Comparison of ENCODE assay signal across 9 mouse cellular contexts in the genomic region with DNA sequence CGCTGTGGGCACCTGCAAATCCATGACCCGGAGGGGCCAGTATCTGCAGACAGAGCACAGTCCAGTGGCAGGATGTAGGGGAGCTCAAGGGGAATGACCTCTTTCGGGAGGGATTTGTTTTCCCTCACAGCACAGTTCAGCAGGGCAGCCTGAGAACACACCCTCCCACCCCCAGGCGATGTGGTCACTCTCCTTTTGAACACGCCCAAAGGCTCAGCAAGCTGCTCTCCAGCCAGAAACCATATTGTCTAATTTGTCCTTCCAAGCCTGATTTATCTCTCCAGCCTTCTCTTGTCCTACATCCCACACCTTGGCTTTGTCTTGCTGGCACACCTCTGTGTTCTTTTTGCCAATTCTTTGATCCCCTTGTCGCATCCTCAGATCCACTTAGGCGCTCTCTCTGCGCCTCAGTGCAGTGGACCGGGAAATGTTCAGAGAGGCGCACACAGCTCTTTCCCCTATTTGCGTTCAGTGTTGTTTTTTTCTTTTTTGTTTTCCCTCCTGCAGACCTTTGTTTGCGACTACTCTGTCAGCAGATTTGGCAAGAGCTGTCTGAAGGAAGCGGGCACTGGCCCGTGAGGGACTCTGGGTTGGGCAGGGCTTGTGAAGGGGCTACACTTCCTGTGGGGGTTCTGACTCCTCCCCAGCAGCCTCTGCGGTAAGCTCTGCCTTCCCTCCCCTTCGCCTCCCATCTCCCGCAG. TPM values are rescaled to one million over a fixed set of nuclear protein-coding genes. Genes with fewer than 3 reads are reported as not detected.
DNase-seq lines count a peak whose midpoint lies in the region; ATAC-seq and TF ChIP-seq lines count a peak whose summit lies in the region.
"Had no signal": no experiment of that assay in that cellular context is flagged by ENCODE, and none has a peak within 500 bp of the region (broad histone marks: within the 10 kb centered on the region; RNA-seq: fewer than 3 reads in every experiment).

No protein-coding gene starts in this region.

- no peaks in the 10 kb centered on the region for H3K36me3 ChIP-seq in intestine, embryonic 16.5 days (ENCODE audit: control insufficient read depth, insufficient read depth, low read length)
- no peaks in the 10 kb centered on the region for H3K36me3 ChIP-seq in limb, embryonic 14.5 days (ENCODE audit: control insufficient read depth, insufficient read depth, low read length)
- no peaks in the 10 kb centered on the region for H3K36me3 ChIP-seq in midbrain, embryonic 14.5 days (ENCODE audit: control insufficient read depth, insufficient read depth, low read length)
- no peaks in the 10 kb centered on the region for H3K36me3 ChIP-seq in small intestine, adult 2 months (ENCODE audit: control insufficient read depth, insufficient read depth, low read length)

- no peak for TF ChIP-seq CTCF in small intestine, adult 2 months (IDR thresholded peaks at IDR 0.05; ENCODE audit: extremely low read depth, insufficient read length, insufficient replicate concordance, low read depth, low read length)

- no peaks in the 10 kb centered on the region for H3K9me3 ChIP-seq in intestine, embryonic 16.5 days (ENCODE audit: control insufficient read depth, low read length)
- H3K9me3 ChIP-seq in limb, embryonic 14.5 days (ENCODE audit: control insufficient read depth, low read length) = no peaks in the 10 kb centered on the region
- H3K9me3 ChIP-seq in midbrain, embryonic 14.5 days (ENCODE audit: control insufficient read depth, low read length) = no peaks in the 10 kb centered on the region

- peak; percentile 12 for DNase-seq in cerebellum, adult 9-10 months
- no peak for DNase-seq in cerebellum, postnatal 36 days
- DNase-seq in embryo, embryonic 9.5 days (ENCODE audit: extremely low spot score) = peak; percentile 60
- peak; percentile 68 to 78 for DNase-seq in heart, adult 18-20 months
- DNase-seq in limb, embryonic 14.5 days (ENCODE audit: low spot score) = peak; percentile 57
- DNase-seq in midbrain, embryonic 14.5 days = peak; percentile 78

- H3K4me3 ChIP-seq in intestine, embryonic 16.5 days (ENCODE audit: low read length) = peak overlapping the region; percentile 24
- H3K4me3 ChIP-seq in limb, embryonic 14.5 days (replicated peaks; ENCODE audit: low read length) = peak overlapping the region; percentile 21
- peak overlapping the region; percentile 27 for H3K4me3 ChIP-seq in midbrain, embryonic 14.5 days (replicated peaks; ENCODE audit: low read depth, low read length)
- peak overlapping the region; percentile 38 for H3K4me3 ChIP-seq in small intestine, adult 2 months (ENCODE audit: low read depth, low read length)

- H3K9ac ChIP-seq in intestine, embryonic 16.5 days (ENCODE audit: low read depth, low read length) = peak overlapping the region; percentile 60
- peak overlapping the region; percentile 43 for H3K9ac ChIP-seq in limb, embryonic 14.5 days (ENCODE audit: low read depth, low read length, severe bottlenecking)
- H3K9ac ChIP-seq in midbrain, embryonic 14.5 days (replicated peaks; ENCODE audit: low read length) = peak overlapping the region; percentile 54

- peak; percentile 37; the same call in 1 of the 2 replicates for TF ChIP-seq POLR2A in limb, embryonic 14.5 days (IDR thresholded peaks at IDR 0.05; ENCODE audit: borderline replicate concordance, extremely low read depth, insufficient read depth, insufficient read length)
- no peak for TF ChIP-seq POLR2A in small intestine, adult 2 months (IDR thresholded peaks at IDR 0.05; ENCODE audit: low read depth, low read length)

- peak; percentile 77 for ATAC-seq in intestine, embryonic 16.5 days
- ATAC-seq in limb, embryonic 14.5 days (ENCODE audit: low FRiP score, low read depth) = peak; percentile 78
- ATAC-seq in midbrain, embryonic 14.5 days (ENCODE audit: low FRiP score, low TSS enrichment) = peak; percentile 88

- peak overlapping the region; percentile 48 for H3K27ac ChIP-seq in intestine, embryonic 16.5 days (ENCODE audit: low read length)
- peak overlapping the region; percentile 62; the same call in 1 of the 2 replicates for H3K27ac ChIP-seq in limb, embryonic 14.5 days (replicated peaks; ENCODE audit: low read depth, low read length)
- H3K27ac ChIP-seq in midbrain, embryonic 14.5 days (replicated peaks; ENCODE audit: low read depth, low read length) = peak overlapping the region; percentile 82
- H3K27ac ChIP-seq in small intestine, adult 2 months (ENCODE audit: insufficient read depth, low read depth, low read length) = peak overlapping the region; percentile 28; the same call in 1 of the 2 replicates

- peak overlapping the region; percentile 55 for H3K4me2 ChIP-seq in intestine, embryonic 16.5 days (ENCODE audit: low read depth, low read length)
- peak overlapping the region; percentile 51 for H3K4me2 ChIP-seq in limb, embryonic 14.5 days (replicated peaks; ENCODE audit: low read depth, low read length, severe bottlenecking)
- H3K4me2 ChIP-seq in midbrain, embryonic 14.5 days (ENCODE audit: low read length) = peak overlapping the region; percentile 62

- no peaks in the 10 kb centered on the region for H3K27me3 ChIP-seq in intestine, embryonic 16.5 days (replicated peaks; ENCODE audit: control insufficient read depth, insufficient read depth, low read length)
- no peaks in the 10 kb centered on the region for H3K27me3 ChIP-seq in limb, embryonic 14.5 days (ENCODE audit: control insufficient read depth, insufficient read depth, low read length)
- no peaks in the 10 kb centered on the region for H3K27me3 ChIP-seq in midbrain, embryonic 14.5 days (ENCODE audit: control insufficient read depth, insufficient read depth, low read length)
- H3K27me3 ChIP-seq in small intestine, adult 2 months (ENCODE audit: control insufficient read depth, insufficient read depth, low read length) = no peaks in the 10 kb centered on the region

- 22% methylated on average over 17 of the region's 17 CpGs for WGBS in intestine, embryonic 16.5 days
- WGBS in limb, embryonic 14.5 days = 22% methylated on average over 17 of the region's 17 CpGs
- 11% methylated on average over 17 of the region's 17 CpGs for WGBS in midbrain, embryonic 14.5 days
- 39% methylated on average over 17 of the region's 17 CpGs for WGBS in small intestine, adult 2 months

- peaks cover 11% of the 10 kb centered on the region; the same call in 1 of the 2 replicates for H3K4me1 ChIP-seq in intestine, embryonic 16.5 days (ENCODE audit: control insufficient read depth, insufficient read depth, low read length)
- peaks cover 22% of the 10 kb centered on the region for H3K4me1 ChIP-seq in limb, embryonic 14.5 days (ENCODE audit: control insufficient read depth, insufficient read depth, low read length)
- H3K4me1 ChIP-seq in midbrain, embryonic 14.5 days (ENCODE audit: control insufficient read depth, insufficient read depth, low read length) = peaks cover 8% of the 10 kb centered on the region
- peaks cover 2% of the 10 kb centered on the region; the same call in 1 of the 2 replicates for H3K4me1 ChIP-seq in small intestine, adult 2 months (ENCODE audit: control insufficient read depth, insufficient read depth, insufficient read length, low read length)

RNA-seq across cellular contexts. Expression of a gene that starts 33.3 kb away (rescaled TPM):
- 1 to 10 TPM; 6.2 to 8.7 TPM for total RNA-seq in heart, adult 18-20 months (2021)
- 1.3 and 1.9 TPM in 2 replicates for polyA plus RNA-seq in intestine, embryonic 16.5 days (2015; fragmentation: Nextera tagmentation; extraction: Ambion mirVana)
- polyA plus RNA-seq in limb, embryonic 14.5 days (2012; rRNA removed) = 0.85 and 1.1 TPM in 2 replicates
- polyA plus RNA-seq in limb, embryonic 14.5 days (2014; fragmentation: Nextera tagmentation; extraction: Ambion mirVana) = 0.36 and 0.41 TPM in 2 replicates
- 0.26 and 0.38 TPM in 2 replicates for polyA plus RNA-seq in midbrain, embryonic 14.5 days (2014; fragmentation: Nextera tagmentation; extraction: Ambion mirVana)
- polyA plus RNA-seq in small intestine, adult 2 months (2012; rRNA removed) = 0.67 and 0.86 TPM in 2 replicates

RNA-seq across cellular contexts. Expression of a gene that starts 37.7 kb away (rescaled TPM):
- total RNA-seq in heart, adult 18-20 months (2021) = 100 to 1,000 TPM; 515 to 590 TPM
- 15.0 and 20.2 TPM in 2 replicates for polyA plus RNA-seq in intestine, embryonic 16.5 days (2015; fragmentation: Nextera tagmentation; extraction: Ambion mirVana)
- 4.6 and 6.0 TPM in 2 replicates for polyA plus RNA-seq in limb, embryonic 14.5 days (2012; rRNA removed)
- polyA plus RNA-seq in limb, embryonic 14.5 days (2014; fragmentation: Nextera tagmentation; extraction: Ambion mirVana) = 4.2 TPM in 2 replicates
- polyA plus RNA-seq in midbrain, embryonic 14.5 days (2014; fragmentation: Nextera tagmentation; extraction: Ambion mirVana) = 0.51 TPM in 2 replicates
- 6.5 and 7.7 TPM in 2 replicates for polyA plus RNA-seq in small intestine, adult 2 months (2012; rRNA removed)

RNA-seq across cellular contexts. Expression of a gene that starts 52.8 kb away (rescaled TPM):
- total RNA-seq in heart, adult 18-20 months (2021) = 10 to 100 TPM; 25.6 to 26.8 TPM
- polyA plus RNA-seq in intestine, embryonic 16.5 days (2015; fragmentation: Nextera tagmentation; extraction: Ambion mirVana) = 85.1 and 88.9 TPM in 2 replicates
- 69.5 and 70.1 TPM in 2 replicates for polyA plus RNA-seq in limb, embryonic 14.5 days (2012; rRNA removed)
- 106 and 114 TPM in 2 replicates for polyA plus RNA-seq in limb, embryonic 14.5 days (2014; fragmentation: Nextera tagmentation; extraction: Ambion mirVana)
- polyA plus RNA-seq in midbrain, embryonic 14.5 days (2014; fragmentation: Nextera tagmentation; extraction: Ambion mirVana) = 139 and 158 TPM in 2 replicates
- polyA plus RNA-seq in small intestine, adult 2 months (2012; rRNA removed) = 11.8 and 20.2 TPM in 2 replicates

RNA-seq across cellular contexts. Expression of a gene that starts 52.8 kb away (rescaled TPM):
- total RNA-seq in heart, adult 18-20 months (2021) = 1 to 10 TPM in 1 of 2 experiments, not detected in 1; 1.4 TPM
- 0.54 and 1.6 TPM in 2 replicates for polyA plus RNA-seq in intestine, embryonic 16.5 days (2015; fragmentation: Nextera tagmentation; extraction: Ambion mirVana)
- polyA plus RNA-seq in limb, embryonic 14.5 days (2012; rRNA removed) = 0.78 TPM in 1 of 2 replicates, not detected in the other
- not detected in 2 replicates for polyA plus RNA-seq in limb, embryonic 14.5 days (2014; fragmentation: Nextera tagmentation; extraction: Ambion mirVana)
- not detected in 2 replicates for polyA plus RNA-seq in midbrain, embryonic 14.5 days (2014; fragmentation: Nextera tagmentation; extraction: Ambion mirVana)
- polyA plus RNA-seq in small intestine, adult 2 months (2012; rRNA removed) = not detected in 2 replicates
- total RNA-seq: layer of hippocampus, adult 18-20 months had no signal

RNA-seq across cellular contexts. Expression of a gene that starts 52.9 kb away (rescaled TPM):
- total RNA-seq in heart, adult 18-20 months (2021) = 100 to 1,000 TPM; 345 to 380 TPM
- 223 and 249 TPM in 2 replicates for polyA plus RNA-seq in intestine, embryonic 16.5 days (2015; fragmentation: Nextera tagmentation; extraction: Ambion mirVana)
- 50.0 and 83.6 TPM in 2 replicates for polyA plus RNA-seq in limb, embryonic 14.5 days (2012; rRNA removed)
- 107 and 124 TPM in 2 replicates for polyA plus RNA-seq in limb, embryonic 14.5 days (2014; fragmentation: Nextera tagmentation; extraction: Ambion mirVana)
- 83.8 and 88.1 TPM in 2 replicates for polyA plus RNA-seq in midbrain, embryonic 14.5 days (2014; fragmentation: Nextera tagmentation; extraction: Ambion mirVana)
- polyA plus RNA-seq in small intestine, adult 2 months (2012; rRNA removed) = 31.6 and 76.2 TPM in 2 replicates

Comparison
In these comparisons a context has a peak if more than half of its experiments do, and no peak if none do; other contexts are left out.
1. DNase-seq: peak in cerebellum, adult 9-10 months (single experiment), embryo, embryonic 9.5 days (single experiment), heart, adult 18-20 months (2 of 2), limb, embryonic 14.5 days (single experiment) and midbrain, embryonic 14.5 days (single experiment); none in cerebellum, postnatal 36 days (0 of 2).
2. H3K27ac ChIP-seq: peak in every context shown above with its lines; median percentile 82 in midbrain, embryonic 14.5 days; 62 in limb, embryonic 14.5 days; 48 in intestine, embryonic 16.5 days; 28 in small intestine, adult 2 months.
3. Peak in every context shown above with its lines, with median percentiles within 50 percentile points of each other: ATAC-seq, H3K4me2 ChIP-seq, H3K4me3 ChIP-seq and H3K9ac ChIP-seq.